Mouse (Mus musculus) B cell, adult 2 months (primary cell): ENCODE measurements around the gene Gm20903.
"Not testable (repeated sequence)": the region's sequence is repeated elsewhere in the genome, so short reads cannot be mapped to it uniquely, and the experiment has no call there.

ENCODE experiments used
- DNase-seq, 2 experiments: peaks; one replicate each; pipeline ENCODE4 v3.0.0; 2022

The Gm20903 gene

GRCm38 (mm10) chrY:73669015-73669414 is at the start of gene Gm20903:
Gene Gm20903 (plus strand): TSS chrY:73669315.
- not testable (repeated sequence) for DNase-seq
